Mouse (Mus musculus): ENCODE data around the gene Dhrs7c.

DNA sequence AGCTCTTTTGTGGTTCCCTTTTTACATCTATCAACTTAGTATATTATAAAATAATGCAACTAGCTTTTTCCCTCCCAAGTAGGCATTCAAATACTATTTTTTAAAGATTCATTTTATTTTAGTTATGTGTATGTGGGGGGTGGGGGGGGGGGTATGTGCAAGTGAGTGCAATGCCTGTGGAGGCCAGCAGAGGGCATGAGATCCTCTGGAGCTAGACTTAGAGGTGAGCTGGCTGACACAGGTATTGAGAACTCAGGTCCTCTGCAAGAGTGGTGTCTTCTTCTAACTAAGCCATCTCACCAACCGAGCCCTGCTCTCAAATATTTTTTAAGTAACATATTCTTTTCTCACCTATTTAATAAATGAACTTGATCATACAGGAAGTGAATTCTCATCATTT, 7.6 kb downstream of the Dhrs7c start:
- TF ChIP-seq CTCF (IDR thresholded peaks at IDR 0.05; ENCODE audit: control insufficient read depth, insufficient read depth, low read length) = peak; percentile 19; the same call in 1 of the 2 replicates
- no peak for TF ChIP-seq POLR2A (IDR thresholded peaks at IDR 0.05; ENCODE audit: borderline replicate concordance, control insufficient read depth, low read depth, low read length)
